Mouse (Mus musculus) thymus, postnatal 14 days (tissue): ENCODE results near the gene Eda.
A peak's percentile ranks its signal among the peaks of the same experiment; 100 is the strongest.

ENCODE experiments used
- DNase-seq: peaks from one replicate; pipeline ENCODE4 v3.0.0; 2021

Eda gene

GRCm38 (mm10) chrX:99975250-99975984 lies at the start of gene Eda:
Gene Eda, plus strand, starts transcription at chrX:99975606.
- peak; percentile 48 for DNase-seq

DNA sequence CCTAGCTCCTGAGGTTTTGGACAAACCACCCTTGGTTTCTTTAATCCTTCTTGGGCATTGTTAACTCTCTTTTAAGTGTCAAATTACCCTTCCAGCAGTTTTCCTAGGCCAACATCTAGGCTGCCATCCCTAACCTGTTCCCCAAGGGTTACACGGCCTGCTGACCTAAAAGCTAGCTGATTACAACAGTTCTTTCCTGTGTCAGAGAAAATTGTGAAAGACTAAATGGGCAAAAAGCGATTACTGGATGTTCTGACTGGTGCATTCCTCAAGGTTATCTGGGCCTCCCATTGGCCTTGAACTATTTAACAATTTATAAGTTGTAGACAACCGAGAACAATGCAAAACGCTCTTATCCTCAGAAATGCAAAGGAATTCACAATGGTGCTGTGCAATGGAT lies 14.4 kb upstream of the Eda start:
- no peak for DNase-seq

DNA sequence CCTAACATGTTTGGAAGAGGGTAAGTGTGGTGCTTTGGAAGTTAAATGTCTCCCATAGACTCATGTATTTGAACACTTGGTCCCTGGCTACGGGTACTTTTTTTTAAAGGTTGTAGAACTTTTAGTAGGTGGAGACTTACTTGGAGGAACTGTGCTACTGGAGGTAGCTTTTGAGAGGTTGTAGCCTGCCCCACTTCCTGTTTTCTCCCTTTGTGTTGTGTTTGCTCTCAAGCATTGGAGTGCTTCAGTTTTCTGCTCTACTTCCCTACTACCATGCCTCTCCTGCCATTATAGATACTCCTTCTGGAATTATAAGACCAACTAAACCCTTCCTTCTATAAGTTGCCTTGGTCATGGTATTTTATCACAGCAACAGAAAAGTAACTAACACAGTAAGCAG lies 5.3 kb upstream of the Eda start:
- no peak for DNase-seq

- no peak for DNase-seq
These were observed 1.0 kb upstream of the Eda start for GRCm38 (mm10) chrX:99974381-99974780.

- DNase-seq = no peak
These were observed 603 bp upstream of the Eda start for GRCm38 (mm10) chrX:99974803-99975202.

DNA sequence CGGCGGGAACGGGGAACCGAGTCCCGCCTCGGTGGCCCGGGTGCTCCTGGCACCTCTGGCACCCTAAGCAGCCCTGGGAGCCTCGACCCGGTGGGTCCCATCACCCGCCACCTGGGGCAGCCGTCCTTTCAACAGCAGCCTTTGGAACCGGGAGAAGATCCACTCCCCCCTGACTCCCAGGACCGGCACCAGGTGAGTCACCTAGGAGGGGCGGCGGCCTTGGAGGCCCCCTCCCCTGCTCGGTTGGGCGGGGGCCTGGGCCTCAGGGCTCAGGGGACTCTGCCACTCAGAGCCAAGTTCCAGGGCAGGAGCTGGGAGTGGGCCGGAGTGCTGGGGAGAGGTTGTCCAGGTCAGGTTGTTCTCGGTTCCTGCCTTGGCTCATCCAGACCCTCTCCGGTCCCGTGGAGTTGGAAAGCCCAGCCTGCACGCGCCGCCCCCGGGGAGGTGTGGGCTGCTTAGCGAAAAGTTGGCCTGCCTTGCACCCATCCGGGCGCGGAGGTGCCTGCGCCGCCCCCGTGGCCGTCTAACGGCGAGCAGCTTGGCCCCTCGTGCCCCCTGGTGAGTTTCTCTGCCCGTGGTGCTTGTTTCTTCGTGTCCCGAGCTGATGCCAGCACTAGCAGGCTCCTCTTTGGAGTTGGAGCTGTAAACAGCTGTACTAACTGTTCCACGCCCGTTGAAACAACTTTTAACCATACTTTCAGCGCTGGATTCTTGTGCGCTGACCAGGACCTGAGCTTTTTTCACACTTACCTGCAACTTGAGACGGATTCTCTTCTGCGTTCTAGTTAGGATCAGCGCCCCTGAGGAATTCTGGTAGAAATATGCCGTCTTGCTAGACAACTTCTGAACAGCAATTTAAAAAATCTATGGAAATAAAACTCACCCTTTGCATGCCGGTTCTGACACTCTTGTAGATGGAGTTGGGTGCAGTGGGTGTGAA lies 849 bp downstream of the Eda start:
- peak; percentile 2 for DNase-seq

- no peak for DNase-seq
These were observed 2.9 kb downstream of the Eda start for GRCm38 (mm10) chrX:99978354-99978753.

DNA sequence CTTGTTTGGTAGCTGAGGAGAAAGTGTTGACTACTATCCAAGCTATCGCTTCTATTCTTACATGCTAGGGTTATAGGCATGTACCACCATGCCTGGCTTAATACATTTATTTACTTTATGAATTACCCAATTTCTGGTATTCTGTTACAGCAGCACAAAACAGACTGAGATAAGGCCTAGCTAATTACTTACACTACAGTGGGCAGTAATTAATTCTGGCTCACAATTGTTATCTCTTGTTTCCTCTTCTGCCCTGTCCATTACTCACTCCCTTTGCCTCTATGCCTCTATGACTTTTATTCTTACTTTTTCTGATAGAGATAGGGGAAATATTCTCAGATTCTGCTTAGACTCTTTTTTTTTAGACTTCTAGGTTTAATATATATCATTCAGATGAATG lies 18.0 kb downstream of the Eda start:
- DNase-seq = no peak

DNA sequence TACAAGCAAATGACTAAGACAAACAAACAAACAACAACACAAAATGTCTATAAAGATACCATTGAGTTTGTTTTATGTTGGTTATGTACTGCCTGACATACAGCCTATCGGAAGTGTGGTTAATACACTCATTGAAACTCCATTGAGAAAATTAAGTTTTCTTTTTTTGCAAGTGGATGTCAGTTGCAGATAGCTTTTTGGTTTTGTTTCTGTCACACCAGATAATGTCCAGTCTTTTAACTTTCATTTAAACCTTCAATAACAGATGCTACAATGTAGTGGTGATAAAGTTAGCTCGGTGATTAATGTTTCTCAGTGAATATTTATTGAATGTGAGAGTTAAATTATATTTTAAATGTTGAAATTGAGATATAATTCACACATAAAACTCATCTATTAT lies 23.9 kb downstream of the Eda start:
- DNase-seq = no peak

DNA sequence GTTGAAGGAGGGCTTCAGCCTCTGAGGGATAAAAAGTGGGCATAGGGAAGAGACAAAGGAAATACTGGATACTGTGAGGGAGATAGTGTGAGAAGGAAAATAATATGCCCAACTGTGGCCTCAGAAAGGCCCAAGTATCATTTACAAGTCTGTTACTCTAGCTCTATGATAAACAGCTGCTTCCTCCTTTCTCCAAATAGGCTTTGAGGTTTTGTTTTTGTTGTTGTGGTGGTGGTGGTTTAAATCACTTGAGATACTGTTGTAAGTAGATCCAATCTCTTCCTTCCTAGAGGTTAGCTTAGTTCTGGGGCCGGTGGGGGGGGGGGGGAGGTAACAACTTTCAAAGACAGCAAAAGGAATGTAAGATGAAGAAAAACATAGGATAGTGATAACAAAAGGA lies 143.0 kb downstream of the Eda start:
- DNase-seq = no peak

GRCm38 (mm10) chrX:100195286-100195685 lies 219.9 kb downstream of the Eda start:
- DNase-seq = no peak

DNA sequence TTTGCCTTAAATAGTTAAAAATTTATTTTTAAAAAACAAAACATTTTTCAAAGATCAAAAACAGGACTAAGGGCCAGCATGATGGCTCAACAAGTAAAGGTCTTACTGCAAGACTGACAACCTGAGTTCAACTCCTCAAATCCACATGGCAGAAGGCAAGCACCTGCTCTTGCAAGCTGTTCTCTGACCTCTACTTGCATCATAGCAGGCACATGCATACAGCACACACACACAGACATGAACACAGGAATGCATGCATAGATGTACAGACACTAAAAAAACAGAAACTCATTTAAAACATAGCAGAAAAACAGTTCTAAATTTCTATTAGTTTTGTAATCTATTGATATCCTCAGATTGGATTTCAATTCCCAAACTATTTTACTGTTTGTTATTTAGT lies 338.2 kb downstream of the Eda start:
- no peak for DNase-seq

GRCm38 (mm10) chrX:100314172-100314902 lies 338.9 kb downstream of the Eda start:
- no peak for DNase-seq

- no peak for DNase-seq
These were observed 365.3 kb downstream of the Eda start for GRCm38 (mm10) chrX:100340687-100341086.

DNA sequence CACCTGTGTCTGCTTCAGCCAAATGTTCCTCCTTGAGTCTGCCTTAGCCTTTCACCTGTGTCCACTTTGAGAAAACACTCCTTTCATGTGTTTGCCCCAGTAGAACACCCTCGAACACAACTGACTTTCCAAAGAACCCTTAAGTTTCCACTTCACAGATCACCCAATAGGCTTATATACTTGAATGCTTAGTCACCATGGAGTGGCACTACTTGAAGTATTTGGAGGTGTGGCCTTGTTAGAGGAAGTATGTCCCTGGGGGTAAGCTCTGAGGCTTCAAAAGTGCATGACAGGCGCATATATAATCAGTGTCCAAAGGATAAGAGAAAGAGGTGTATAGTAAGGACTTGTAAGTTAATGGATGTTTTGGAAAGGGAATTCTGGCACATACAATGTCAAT lies 369.0 kb downstream of the Eda start:
- DNase-seq = no peak

- no peak for DNase-seq
These were observed 381.6 kb downstream of the Eda start for GRCm38 (mm10) chrX:100356974-100357373.

DNA sequence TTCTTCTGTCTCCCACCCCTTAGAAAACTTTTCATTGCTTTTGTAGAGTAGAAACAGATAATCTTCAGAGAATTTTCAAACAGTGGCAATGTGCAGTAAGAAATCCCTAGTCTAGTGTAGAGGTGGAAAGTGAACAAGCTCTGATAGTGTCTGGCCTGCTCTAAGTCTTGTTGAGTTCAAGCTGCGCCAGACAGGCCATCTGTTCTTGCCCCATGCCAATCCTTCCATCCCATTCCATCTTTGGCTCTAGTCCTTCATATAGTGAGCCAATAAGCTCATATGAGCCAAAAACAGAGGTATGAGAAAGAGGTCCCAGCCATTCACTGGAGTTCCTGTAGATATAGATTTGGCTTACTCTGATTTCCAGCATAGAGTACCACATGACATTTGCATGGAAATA lies 414.5 kb downstream of the Eda start:
- no peak for DNase-seq

GRCm38 (mm10) chrX:100392304-100392703 lies 416.9 kb downstream of the Eda start:
- DNase-seq = no peak

GRCm38 (mm10) chrX:100394223-100394861 lies 418.9 kb downstream of the Eda start:
- DNase-seq = no peak

GRCm38 (mm10) chrX:100395026-100395425 lies 419.6 kb downstream of the Eda start:
- DNase-seq = no peak

DNA sequence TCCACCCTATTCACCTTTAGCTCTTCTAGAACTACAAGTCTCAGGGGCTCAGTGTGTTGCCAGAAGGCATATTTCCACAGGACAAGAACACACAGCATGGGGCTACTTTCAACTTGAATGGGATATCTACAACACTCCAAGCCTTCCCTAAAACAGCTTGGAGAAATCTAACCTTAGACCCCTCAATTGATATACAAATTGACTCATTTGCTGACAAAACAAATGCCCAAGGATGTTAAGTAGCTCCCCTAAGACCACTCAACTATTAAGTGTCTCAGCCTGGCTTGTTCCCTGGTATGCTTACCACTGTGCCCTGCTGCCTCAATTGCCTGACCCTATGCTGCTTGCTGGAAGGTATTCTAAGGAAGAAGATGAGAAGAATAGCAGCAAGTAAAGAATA lies 425.5 kb downstream of the Eda start:
- no peak for DNase-seq

DNA sequence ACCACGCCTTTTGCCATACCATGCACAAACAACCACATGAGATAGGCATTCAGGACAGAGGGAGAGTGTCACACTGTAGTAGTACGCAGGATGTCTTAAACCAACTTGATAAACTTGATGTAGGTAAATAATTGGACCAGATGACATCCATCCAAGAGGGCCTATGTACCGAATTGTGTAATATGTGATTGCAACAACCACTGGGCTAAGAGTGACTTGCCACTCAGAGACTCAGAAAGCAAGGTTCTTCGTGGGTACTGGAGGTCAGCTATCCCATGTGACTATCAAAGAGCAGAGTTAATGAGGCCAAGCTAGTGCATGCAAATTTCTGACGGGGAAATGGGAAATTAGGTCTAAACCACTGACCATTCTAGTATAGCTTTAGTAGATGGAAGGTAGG lies 426.3 kb downstream of the Eda start:
- no peak for DNase-seq

DNA sequence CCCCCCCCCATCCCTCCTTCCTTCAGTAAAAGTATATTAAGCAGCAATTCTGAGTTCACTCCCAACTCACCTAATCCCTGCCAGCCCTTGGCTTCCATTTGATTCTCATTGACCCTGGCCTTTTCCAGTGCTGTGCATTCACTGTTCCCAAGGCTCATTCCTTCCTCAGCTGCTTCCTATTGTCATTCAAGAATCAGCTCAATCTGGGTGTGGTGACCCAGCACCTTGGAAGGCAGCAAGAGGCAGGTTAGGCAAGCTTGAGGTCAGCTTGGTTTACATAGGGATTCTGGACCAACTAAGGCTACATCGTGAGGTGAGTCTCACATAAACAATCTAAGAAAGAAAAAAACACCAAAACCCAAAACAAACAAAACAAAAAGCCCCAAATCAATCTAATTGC lies 433.8 kb downstream of the Eda start:
- DNase-seq = no peak
